Mouse (Mus musculus) left cerebral cortex, postnatal 14 days (tissue): ENCODE data around the gene Vmn1r76. TPM values are rescaled to one million over a fixed set of nuclear protein-coding genes. Genes with fewer than 3 reads are reported as not detected.

ENCODE experiments used
- DNase-seq, 2 experiments: peaks; one replicate each; pipeline ENCODE4 v3.0.0; 2021 to 2022; ENCODE audit warnings: low spot score in 2 of 2, mixed read lengths in 1 of 2
- intact Hi-C: fragments of 180-260 bp; cut with DNase I; formaldehyde crosslinking; loops from one replicate; pipeline ENCODE4 v1.15.1; 2025
- long read RNA-seq, 2 experiments: library from polyadenylated mRNA; stranded (forward); transcript quantifications; one replicate each; pipeline ENCODE4 v2.0.0; 2021
- total RNA-seq, 2 experiments: library from RNA; stranded (reverse); gene quantifications; 2 replicates each; pipeline ENCODE4 v1.2.3; 2021

Gene Vmn1r76
- not detected for total RNA-seq
- long read RNA-seq, experiment 1, result 0 reads
- long read RNA-seq, experiment 2, result 0 reads

GRCm38 (mm10) chr7:11938113-11938512 is at the start of gene Vmn1r76:
Vmn1r76 (minus strand) TSS chr7:11938213.
- DNase-seq, result no peak
- intact Hi-C loops, result no loop called here

GRCm38 (mm10) chr7:11972611-11973010 is 34.6 kb upstream of the Vmn1r76 start:
- DNase-seq, result no peak
- intact Hi-C loops, result no loop called here

- intact Hi-C loops, result no loop called here
- DNase-seq, result no peak
Observed at GRCm38 (mm10) chr7:11947991-11948390, 10.0 kb upstream of the Vmn1r76 start.

- intact Hi-C loops, result no loop called here
- no peak for DNase-seq
Observed at GRCm38 (mm10) chr7:11874330-11874729, 63.7 kb downstream of the Vmn1r76 start, which contains the start of gene Vmn1r75. Vmn1r75 (plus strand) TSS chr7:11874630.

Other genes starting within 250 kb of the Vmn1r76 start
- gene Vmn1r73, start 207.9 kb downstream of the Vmn1r76 start, total RNA-seq, result not detected
- gene Vmn1r74, start 104.2 kb downstream of the Vmn1r76 start, total RNA-seq, result not detected
- gene Vmn1r75, start 63.6 kb downstream of the Vmn1r76 start, total RNA-seq, result not detected
- gene Vmn1r77, start 98.5 kb upstream of the Vmn1r76 start, total RNA-seq, result not detected
- not detected for gene Vmn1r78, start 212.0 kb upstream of the Vmn1r76 start, total RNA-seq
- not detected for gene Vmn1r79, start 233.1 kb upstream of the Vmn1r76 start, total RNA-seq